Mouse (Mus musculus): ENCODE data around the gene Jaml.

The Jaml gene

GRCm38 (mm10) chr9:45120567-45120966 is 41.6 kb downstream of the Jaml start:
- no peak for DNase-seq (ENCODE audit: extremely low spot score, low spot score)

- DNase-seq (ENCODE audit: extremely low spot score, low spot score), result no peak
These were observed 42.0 kb downstream of the Jaml start for GRCm38 (mm10) chr9:45121001-45121400.

GRCm38 (mm10) chr9:45121769-45122168 is 42.8 kb downstream of the Jaml start:
- DNase-seq (ENCODE audit: extremely low spot score, low spot score), result peak; percentile 78

- no peak for DNase-seq (ENCODE audit: extremely low spot score, low spot score)
These were observed 43.3 kb downstream of the Jaml start for GRCm38 (mm10) chr9:45122209-45122761.

GRCm38 (mm10) chr9:45125211-45125610 is 46.2 kb downstream of the Jaml start:
- no peak for DNase-seq (ENCODE audit: extremely low spot score, low spot score)

GRCm38 (mm10) chr9:45126941-45127340 is 48.0 kb downstream of the Jaml start:
- no peak for DNase-seq (ENCODE audit: extremely low spot score, low spot score)

- no peak for DNase-seq (ENCODE audit: extremely low spot score, low spot score)
These were observed 51.1 kb downstream of the Jaml start for GRCm38 (mm10) chr9:45130119-45130518.

GRCm38 (mm10) chr9:45133484-45134310 is 54.7 kb downstream of the Jaml start:
- no peak for DNase-seq (ENCODE audit: extremely low spot score, low spot score)

- peak; percentile 50 for DNase-seq (ENCODE audit: extremely low spot score, low spot score)
These were observed 57.6 kb downstream of the Jaml start for GRCm38 (mm10) chr9:45136442-45137169.

- DNase-seq (ENCODE audit: extremely low spot score, low spot score), result peak; percentile 70
These were observed 59.4 kb downstream of the Jaml start, which contains the start of gene Scn4b for GRCm38 (mm10) chr9:45138191-45139032. Gene Scn4b (plus strand): TSS chr9:45138395.

- DNase-seq (ENCODE audit: extremely low spot score, low spot score), result no peak
These were observed 60.1 kb downstream of the Jaml start for GRCm38 (mm10) chr9:45139082-45139481.

GRCm38 (mm10) chr9:45140945-45141344 is 62.0 kb downstream of the Jaml start:
- no peak for DNase-seq (ENCODE audit: extremely low spot score, low spot score)

- no peak for DNase-seq (ENCODE audit: extremely low spot score, low spot score)
These were observed 63.7 kb downstream of the Jaml start for GRCm38 (mm10) chr9:45142686-45143085.

- no peak for DNase-seq (ENCODE audit: extremely low spot score, low spot score)
These were observed 66.7 kb downstream of the Jaml start for GRCm38 (mm10) chr9:45145533-45146266.

GRCm38 (mm10) chr9:45146267-45146597 is 67.2 kb downstream of the Jaml start:
- peak; percentile 72 for DNase-seq (ENCODE audit: extremely low spot score, low spot score)

- no peak for DNase-seq (ENCODE audit: extremely low spot score, low spot score)
These were observed 72.0 kb downstream of the Jaml start for GRCm38 (mm10) chr9:45150933-45151332.

GRCm38 (mm10) chr9:45153361-45153760 is 74.4 kb downstream of the Jaml start:
- no peak for DNase-seq (ENCODE audit: extremely low spot score, low spot score)
